Mouse (Mus musculus) ES-E14 (cell line): Measurements from ENCODE around the gene Naif1.

Experiments
- CHD2 ChIP-seq: IDR thresholded peaks from 2 replicates; pipeline ENCODE4 v1.6.1; 2014; ENCODE audit warnings: mild to moderate bottlenecking, low read depth, low read length, inconsistent platforms
- HCFC1 ChIP-seq: IDR thresholded peaks from 2 replicates; pipeline ENCODE4 v1.6.1; 2012; ENCODE audit warnings: low read length, inconsistent platforms, borderline replicate concordance; ENCODE audit not compliant: insufficient read depth
- MAFK ChIP-seq: IDR thresholded peaks from 2 replicates; pipeline ENCODE4 v1.6.1; 2014; ENCODE audit warnings: mild to moderate bottlenecking, low read depth, low read length, inconsistent platforms; ENCODE audit not compliant: insufficient read depth
- ZNF384 ChIP-seq: IDR thresholded peaks from 2 replicates; pipeline ENCODE4 v1.6.1; 2012; ENCODE audit warnings: low read depth, low read length, inconsistent platforms

DNA sequence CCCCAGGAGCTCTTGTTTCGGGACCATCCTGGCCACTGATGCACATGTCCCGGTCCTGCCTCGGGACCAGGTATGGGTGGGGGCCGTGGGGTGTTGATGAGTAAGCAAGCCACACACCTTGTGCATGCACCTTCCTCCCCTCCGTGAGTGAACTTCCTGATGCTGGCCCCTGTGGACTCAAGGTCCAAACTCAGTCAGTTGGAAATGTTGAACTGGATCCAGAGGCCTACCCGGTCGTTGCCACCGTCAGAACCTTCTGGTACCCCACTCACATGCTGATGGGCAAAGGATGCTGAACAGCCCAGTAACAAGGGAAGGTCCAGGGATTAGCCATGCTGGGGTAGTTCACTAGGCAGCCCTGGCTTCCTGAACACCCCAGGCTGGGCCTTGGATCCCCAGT, 32.1 kb downstream of the Naif1 start:
- TF ChIP-seq HCFC1 (no peak), CHD2 (no peak), ZNF384 (no peak), MAFK (no peak)
